Mouse (Mus musculus) hindbrain, postnatal 0 days (tissue): ENCODE data around the gene Sema5b. TPM values are rescaled to one million over a fixed set of nuclear protein-coding genes. Genes with fewer than 3 reads are reported as not detected.

Experiments used
- ATAC-seq: fragments of 200-750 bp; cut with Nextera tagmentation; 2 replicates; pipeline ENCODE4 v1.8.0; 2017; ENCODE audit warnings: mild to moderate bottlenecking, moderate TSS enrichment, moderate library complexity
- DNase-seq: peaks from one replicate; pipeline ENCODE4 v3.0.0-alpha.2; 2015; ENCODE audit warnings: low spot score
- H3K27ac ChIP-seq: fragments of 300-500 bp; sonication (generic); 2 replicates; pipeline ENCODE4 v1.5.1; 2014; ENCODE audit warnings: mild to moderate bottlenecking
- H3K27me3 ChIP-seq: fragments of 300-500 bp; sonication (generic); 2 replicates; pipeline ENCODE4 v1.6.1; 2014; ENCODE audit warnings: low read length, mixed read lengths; ENCODE audit not compliant: insufficient read depth
- H3K36me3 ChIP-seq: fragments of 300-500 bp; sonication (generic); 2 replicates; pipeline ENCODE4 v1.6.1; 2014; ENCODE audit warnings: low read length, mixed read lengths; ENCODE audit not compliant: insufficient read depth
- H3K4me1 ChIP-seq: fragments of 300-500 bp; sonication (generic); 2 replicates; pipeline ENCODE4 v1.6.1; 2014; ENCODE audit warnings: antibody characterized with exemption, low read length, mixed read lengths; ENCODE audit not compliant: insufficient read depth
- H3K4me2 ChIP-seq: fragments of 300-500 bp; sonication (generic); 2 replicates; pipeline ENCODE4 v1.6.1; 2014; ENCODE audit warnings: low read depth, mild to moderate bottlenecking, low read length, moderate library complexity, mixed read lengths
- H3K4me3 ChIP-seq: fragments of 300-500 bp; sonication (generic); 2 replicates; pipeline ENCODE4 v1.5.1; 2014; ENCODE audit warnings: low read length
- H3K9ac ChIP-seq: fragments of 300-500 bp; sonication (generic); replicated peaks from 2 replicates; pipeline ENCODE4 v1.6.1; 2014; ENCODE audit warnings: mild to moderate bottlenecking, low read length, moderate library complexity, mixed read lengths
- H3K9me3 ChIP-seq: fragments of 300-500 bp; sonication (generic); 2 replicates; pipeline ENCODE4 v1.6.1; 2016; ENCODE audit warnings: low read length, mixed read lengths
- CTCF ChIP-seq: IDR thresholded peaks from 2 replicates; pipeline ENCODE4 v1.5.1; 2016; ENCODE audit warnings: antibody characterized with exemption, control low read depth, low read depth
- whole genome bisulfite sequencing: fragments of 180-500 bp; shearing (Covaris S2); extraction: QIAGEN DNeasy Blood & Tissue Kit; methylation state at CpG from one replicate; pipeline ENCODE4 v1.1.7; 2014; 5-methylcytosine and 5-hydroxymethylcytosine counted together
- polyA plus RNA-seq: library from polyadenylated mRNA; unstranded; fragments of >200 nt; fragmentation: Nextera tagmentation; extraction: Ambion mirVana; gene quantifications from 2 replicates; pipeline ENCODE4 v1.2.1, GENCODE M21; 2015
- total RNA-seq: library from RNA; depleted of rRNA; stranded (reverse); fragments of >200 nt; gene quantifications from 2 replicates; pipeline ENCODE4 v1.2.3, GENCODE M21; 2014; rRNA removed

Sema5b gene
- total and polyA plus RNA-seq, 2 experiments from 2014 or later = 14.8 to 37.0 TPM

DNA sequence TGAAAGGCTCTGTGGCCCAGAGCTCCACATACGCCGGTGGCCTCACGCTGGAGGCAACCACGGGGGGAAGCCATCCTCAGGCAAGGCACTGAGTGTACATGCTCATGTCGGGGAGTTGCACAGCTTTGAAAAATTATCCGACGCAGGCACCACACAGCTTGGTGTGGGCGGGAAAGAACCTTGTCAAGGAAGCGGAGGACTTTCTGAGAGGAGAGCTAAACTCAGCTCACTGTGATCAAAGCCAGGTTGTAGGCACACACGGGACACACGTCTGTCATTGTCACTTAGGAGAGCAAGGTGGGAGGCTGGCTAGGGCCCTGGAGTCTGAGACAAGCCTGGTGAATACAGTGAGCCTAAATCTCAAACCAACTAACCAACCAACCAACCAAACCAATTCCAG, 160.9 kb downstream of the Sema5b start:
- 55% methylated on average over 11 of the region's 11 CpGs for WGBS
- Histone ChIP-seq H3K4me1 (no peaks in the 10 kb centered on the region), H3K36me3 (peaks cover 9% of the 10 kb centered on the region; the same call in 1 of the 2 replicates), H3K4me2 (no peak overlapping the region), H3K27me3 (no peaks in the 10 kb centered on the region), H3K9ac (no peak overlapping the region), H3K27ac (no peak overlapping the region), H3K9me3 (no peaks in the 10 kb centered on the region), H3K4me3 (no peak overlapping the region)
- ATAC-seq = no peak
- no peak for DNase-seq
- TF ChIP-seq CTCF = no peak

DNA sequence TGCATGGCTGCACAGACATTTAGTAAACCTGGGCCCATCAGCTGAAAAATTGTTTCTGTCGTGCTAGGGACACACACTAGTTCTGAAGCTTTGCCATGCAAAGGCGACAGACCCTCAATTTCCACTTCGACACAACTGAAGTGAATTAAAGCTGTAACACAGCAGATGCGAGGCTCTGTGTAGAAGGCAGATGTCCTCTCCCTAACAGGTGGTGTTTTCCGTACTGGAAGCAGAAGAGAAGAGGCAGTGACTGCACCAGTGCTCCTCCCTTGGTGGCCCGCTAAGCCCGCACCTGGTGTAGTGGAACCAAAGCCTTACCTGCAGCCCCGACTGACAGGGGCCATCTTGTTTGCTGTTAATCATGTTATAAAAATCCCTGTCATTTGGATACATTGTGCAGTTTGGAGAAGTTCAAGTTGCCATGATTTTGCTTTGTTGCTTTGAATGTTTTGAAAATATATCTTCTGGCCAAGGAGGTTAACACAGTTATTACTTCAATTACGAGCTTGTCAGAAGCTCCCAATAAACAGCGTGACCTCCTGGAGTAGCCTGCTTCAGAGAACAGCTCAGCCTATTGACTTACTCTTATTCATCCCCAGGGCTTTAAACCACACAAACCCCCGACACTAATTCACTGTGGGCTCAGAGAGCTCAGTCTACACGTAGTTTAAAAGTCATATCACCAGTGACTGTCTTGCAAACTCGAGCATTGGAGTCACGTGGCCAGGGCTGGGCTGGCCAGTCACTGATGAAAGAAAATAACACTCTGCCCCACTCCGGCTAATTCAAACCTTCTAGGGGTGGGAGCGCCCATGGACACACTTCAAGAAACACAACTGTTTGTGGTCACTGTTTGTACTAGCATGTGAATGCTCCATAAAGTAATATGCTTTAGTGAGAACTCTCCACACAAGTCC, 163.1 kb downstream of the Sema5b start:
- H3K27me3 ChIP-seq = no peaks in the 10 kb centered on the region
- ATAC-seq (peak; percentile 70; the same call in 1 of the 2 replicates), DNase-seq (no peak)
- TF ChIP-seq CTCF = no peak
- H3K4me2 ChIP-seq = no peak overlapping the region
- H3K4me3 ChIP-seq = no peak overlapping the region
- no peaks in the 10 kb centered on the region; the same call in 1 of the 2 replicates for H3K36me3 ChIP-seq
- H3K9me3 ChIP-seq = no peaks in the 10 kb centered on the region
- no peak overlapping the region for H3K9ac ChIP-seq
- no peaks in the 10 kb centered on the region for H3K4me1 ChIP-seq
- 49% methylated on average over 16 of the region's 16 CpGs for WGBS
- no peak overlapping the region for H3K27ac ChIP-seq

DNA sequence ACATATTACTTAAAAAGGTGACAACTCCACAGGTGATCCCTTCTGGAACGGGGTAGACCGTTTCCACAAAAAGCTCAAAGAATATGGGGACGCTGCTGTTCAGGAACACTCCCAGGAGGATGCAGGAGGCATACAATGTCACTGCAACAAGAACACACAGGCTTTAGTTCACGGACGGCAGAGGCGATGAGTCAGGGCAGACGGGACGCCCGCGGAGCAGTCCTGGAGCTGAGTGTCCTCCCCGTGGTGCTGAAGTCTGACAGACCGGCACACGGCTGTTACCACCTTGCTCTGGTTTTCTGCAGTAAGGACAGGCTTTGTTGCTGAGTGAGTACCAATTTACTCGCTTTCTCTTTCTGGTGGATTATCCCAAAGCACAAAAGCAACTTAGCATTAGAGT, 163.9 kb downstream of the Sema5b start:
- H3K27ac ChIP-seq = no peak overlapping the region
- DNase-seq = no peak
- H3K4me3 ChIP-seq = no peak overlapping the region
- H3K9me3 ChIP-seq = no peaks in the 10 kb centered on the region
- no peak overlapping the region for H3K9ac ChIP-seq
- H3K36me3 ChIP-seq = no peaks in the 10 kb centered on the region; the same call in 1 of the 2 replicates
- H3K4me2 ChIP-seq = no peak overlapping the region
- no peaks in the 10 kb centered on the region for H3K27me3 ChIP-seq
- TF ChIP-seq CTCF = no peak
- no peaks in the 10 kb centered on the region for H3K4me1 ChIP-seq
- ATAC-seq = no peak
- WGBS = 64% methylated on average over 14 of the region's 14 CpGs

DNA sequence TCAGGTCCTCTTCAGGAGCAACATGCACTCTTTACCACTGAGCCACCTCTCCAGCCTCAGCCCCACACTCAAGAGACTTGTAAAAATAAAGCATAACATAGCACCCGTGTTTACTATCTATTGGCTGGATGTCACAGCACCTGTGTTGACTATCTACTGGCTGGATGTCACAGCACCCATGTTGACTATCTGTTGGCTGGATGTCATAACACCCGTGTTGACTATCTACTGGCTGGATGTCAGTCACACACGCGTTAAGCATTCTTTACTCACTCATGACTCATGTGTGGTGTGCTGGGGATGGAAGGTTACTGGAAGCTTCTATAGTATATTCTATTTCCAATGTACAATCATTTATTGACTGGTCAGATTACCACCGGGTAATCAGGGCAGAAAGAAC, 166.1 kb downstream of the Sema5b start:
- no peak for TF ChIP-seq CTCF
- Histone ChIP-seq H3K4me2 (no peak overlapping the region), H3K4me3 (no peak overlapping the region), H3K27me3 (no peaks in the 10 kb centered on the region), H3K9ac (no peak overlapping the region), H3K27ac (no peak overlapping the region), H3K9me3 (no peaks in the 10 kb centered on the region), H3K36me3 (no peaks in the 10 kb centered on the region; the same call in 1 of the 2 replicates), H3K4me1 (no peaks in the 10 kb centered on the region)
- ATAC-seq (no peak), DNase-seq (no peak)
- 91% methylated on average over 5 of the region's 5 CpGs for WGBS

DNA sequence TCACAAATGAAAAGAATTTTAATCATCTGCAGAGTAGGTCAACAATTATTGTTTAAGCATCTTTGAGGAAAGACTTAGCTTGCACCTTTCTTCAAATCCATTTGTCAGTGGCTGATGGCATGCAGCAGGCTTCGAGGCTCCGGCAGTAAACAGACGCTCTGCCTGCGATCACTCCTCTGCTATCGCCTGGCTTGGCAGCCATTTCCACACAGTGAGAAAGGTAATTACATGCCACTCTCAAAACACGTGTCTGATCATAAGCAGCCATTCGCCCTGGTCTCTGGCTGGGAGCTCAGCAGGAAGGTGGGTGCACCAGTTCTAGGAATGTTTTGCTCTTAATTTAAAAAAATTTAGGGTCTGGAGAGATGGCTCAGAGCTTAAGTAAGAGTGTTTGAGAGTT, 170.1 kb downstream of the Sema5b start:
- Histone ChIP-seq H3K4me2 (no peak overlapping the region), H3K9me3 (no peaks in the 10 kb centered on the region), H3K36me3 (peaks cover 4% of the 10 kb centered on the region), H3K4me3 (no peak overlapping the region), H3K9ac (no peak overlapping the region), H3K4me1 (no peaks in the 10 kb centered on the region), H3K27ac (no peak overlapping the region), H3K27me3 (no peaks in the 10 kb centered on the region)
- WGBS = 35% methylated on average over 7 of the region's 7 CpGs
- DNase-seq (peak; percentile 32), ATAC-seq (peak; percentile 48; the same call in 1 of the 2 replicates)
- TF ChIP-seq CTCF = no peak

DNA sequence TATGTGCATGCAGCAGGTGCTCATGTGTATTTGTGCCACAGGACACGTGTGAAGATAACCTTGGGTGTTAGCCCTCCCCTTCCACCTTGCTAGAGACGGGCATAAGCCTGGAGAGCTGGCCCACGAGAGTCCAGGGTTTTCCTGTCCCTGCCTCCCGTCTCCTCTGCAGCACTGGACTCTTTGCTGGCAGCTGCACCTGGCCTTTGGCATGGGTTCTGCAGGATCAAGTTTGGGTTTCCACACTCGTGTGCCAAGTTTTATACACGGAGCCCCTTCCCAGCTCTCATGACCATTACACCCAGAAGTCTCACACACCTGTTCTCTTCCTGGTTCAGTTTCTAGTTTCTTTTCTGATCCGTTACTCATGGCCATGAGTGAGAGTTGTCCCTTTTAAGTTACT, 172.7 kb downstream of the Sema5b start:
- 66% methylated on average over 7 of the region's 7 CpGs for WGBS
- Histone ChIP-seq H3K9ac (no peak overlapping the region), H3K27ac (no peak overlapping the region), H3K9me3 (no peaks in the 10 kb centered on the region), H3K36me3 (peaks cover 4% of the 10 kb centered on the region), H3K4me1 (no peaks in the 10 kb centered on the region), H3K4me2 (no peak overlapping the region), H3K4me3 (no peak overlapping the region), H3K27me3 (no peaks in the 10 kb centered on the region)
- DNase-seq = no peak
- ATAC-seq = no peak
- no peak for TF ChIP-seq CTCF

Other genes with a start within 250 kb of the Sema5b start
- 14.7 and 15.5 TPM in 2 replicates for gene Sec22a, start 177.2 kb upstream of the Sema5b start, total RNA-seq
- 41.4 and 42.7 TPM in 2 replicates for gene Sec22a, start 177.2 kb upstream of the Sema5b start, polyA plus RNA-seq
- gene Pdia5, start 50.3 kb upstream of the Sema5b start, total RNA-seq = 1.4 and 5.5 TPM in 2 replicates
- gene Pdia5, start 50.3 kb upstream of the Sema5b start, polyA plus RNA-seq = 9.1 and 9.2 TPM in 2 replicates
- gene Dirc2, start 228.2 kb downstream of the Sema5b start, total RNA-seq = 70.8 and 80.8 TPM in 2 replicates
- gene Dirc2, start 228.2 kb downstream of the Sema5b start, polyA plus RNA-seq = 34.1 and 35.5 TPM in 2 replicates
- gene Hspbap1, start 229.2 kb downstream of the Sema5b start, total RNA-seq = 5.0 and 7.9 TPM in 2 replicates
- 4.4 and 5.8 TPM in 2 replicates for gene Hspbap1, start 229.2 kb downstream of the Sema5b start, polyA plus RNA-seq